Mouse (Mus musculus) G1E (cell line): Measurements from ENCODE around the gene Cep295.

Source experiments
- CTCF ChIP-seq: IDR thresholded peaks from 2 replicates; pipeline ENCODE4 v1.5.1; 2012; ENCODE audit warnings: low read depth, low read length, inconsistent platforms, mixed read lengths
- GATA1 ChIP-seq: IDR thresholded peaks from 2 replicates; pipeline ENCODE4 v1.6.1; 2012; ENCODE audit warnings: borderline replicate concordance, low read length, inconsistent platforms, mixed read lengths
- TAL1 ChIP-seq: conservative IDR thresholded peaks from 2 replicates; pipeline ENCODE4 v1.6.1; 2012; ENCODE audit warnings: low read depth, low read length, inconsistent platforms, mixed read lengths

DNA sequence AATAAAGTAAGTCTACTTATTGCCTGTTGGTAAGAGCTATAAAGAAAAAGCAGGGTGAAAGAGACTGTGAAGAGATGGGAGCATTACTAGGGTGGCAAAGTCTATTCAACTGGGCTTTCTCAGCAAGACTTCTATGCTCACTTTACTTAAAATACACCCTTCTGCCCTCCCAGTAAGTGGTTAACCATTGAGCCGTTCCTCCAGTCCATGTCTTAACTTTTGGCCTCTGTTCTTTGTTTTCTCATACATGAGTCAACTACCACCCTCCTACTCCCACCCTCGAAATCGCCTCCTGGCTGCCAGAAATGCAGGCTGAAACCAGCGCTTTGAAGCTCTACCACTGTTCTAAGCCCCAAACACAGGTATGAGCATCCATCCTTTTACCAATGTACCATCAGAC, 19.8 kb downstream of the Cep295 start:
- TF ChIP-seq TAL1, result no peak
- TF ChIP-seq CTCF, result no peak
- TF ChIP-seq GATA1, result no peak
